Mouse (Mus musculus): ENCODE results near the gene Hsf4. TPM values are rescaled to one million over a fixed set of nuclear protein-coding genes. Genes with fewer than 3 reads are reported as not detected.

Gene Hsf4
- total RNA-seq, 4 experiments from 2014 or later: 2.1 to 4.8 (median 3.3) TPM

GRCm38 (mm10) chr8:105306146-105306691 lies 36.6 kb downstream of the Hsf4 start:
- DNase-seq: no peak

- DNase-seq: no peak
Measured at GRCm38 (mm10) chr8:105307670-105308069, 38.1 kb downstream of the Hsf4 start.

DNA sequence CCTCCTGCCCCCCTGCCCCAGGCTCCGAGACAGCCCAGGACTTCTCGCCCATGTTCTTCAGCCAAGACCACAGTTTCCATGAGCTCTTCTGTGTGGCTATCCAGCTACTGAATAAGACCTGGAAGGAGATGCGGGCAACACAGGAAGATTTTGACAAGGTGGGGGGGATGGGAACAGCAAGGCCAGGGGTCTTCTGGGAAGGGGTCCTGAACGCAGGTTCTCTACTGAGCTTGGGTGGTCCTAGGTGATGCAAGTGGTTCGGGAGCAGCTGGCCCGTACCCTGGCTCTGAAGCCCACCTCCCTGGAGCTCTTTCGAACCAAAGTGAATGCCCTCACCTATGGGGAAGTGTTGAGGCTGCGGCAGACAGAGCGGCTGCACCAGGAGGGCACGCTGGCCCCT lies 38.8 kb downstream of the Hsf4 start:
- no peak for DNase-seq

GRCm38 (mm10) chr8:105309142-105309847 lies 39.7 kb downstream of the Hsf4 start:
- DNase-seq: no peak

DNA sequence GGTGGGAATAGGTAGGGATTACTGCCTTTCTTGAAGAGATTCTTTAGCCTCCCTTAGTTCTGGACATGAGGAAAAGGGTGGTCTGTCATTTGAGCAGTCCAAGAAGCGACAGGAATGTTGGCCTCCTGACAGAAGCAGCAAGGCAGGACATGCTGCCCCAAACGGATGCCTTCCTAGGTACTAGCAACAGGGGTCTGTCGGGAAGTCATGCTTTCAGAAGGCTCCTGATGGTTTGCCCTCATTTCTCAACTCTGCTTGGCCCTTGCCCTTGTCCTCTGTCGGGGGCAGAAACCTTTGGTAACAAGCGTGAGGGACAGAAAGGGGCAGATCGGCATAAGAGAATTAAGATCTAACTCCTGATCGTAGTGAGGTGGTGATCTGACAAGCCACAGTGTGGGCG lies 40.5 kb downstream of the Hsf4 start:
- no peak for DNase-seq

DNA sequence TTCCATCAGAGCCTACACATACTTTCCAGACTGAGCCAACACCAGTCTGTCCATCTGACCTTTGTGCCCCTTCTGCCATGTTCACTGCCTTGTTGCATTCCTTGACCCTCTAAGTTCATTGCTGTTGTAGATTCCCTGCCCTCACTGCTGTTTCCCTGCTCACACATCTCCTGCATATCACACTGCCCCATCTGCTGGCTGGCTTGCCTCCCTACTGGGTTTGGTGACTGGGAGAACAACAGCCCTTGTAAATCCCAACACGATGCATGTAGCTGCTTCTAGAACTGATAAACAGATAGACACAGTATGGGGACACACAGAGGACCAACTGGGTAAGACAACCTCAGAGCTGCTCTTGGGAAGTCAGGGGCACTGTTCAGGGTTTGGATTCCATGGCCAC lies 42.1 kb downstream of the Hsf4 start:
- DNase-seq: no peak

DNA sequence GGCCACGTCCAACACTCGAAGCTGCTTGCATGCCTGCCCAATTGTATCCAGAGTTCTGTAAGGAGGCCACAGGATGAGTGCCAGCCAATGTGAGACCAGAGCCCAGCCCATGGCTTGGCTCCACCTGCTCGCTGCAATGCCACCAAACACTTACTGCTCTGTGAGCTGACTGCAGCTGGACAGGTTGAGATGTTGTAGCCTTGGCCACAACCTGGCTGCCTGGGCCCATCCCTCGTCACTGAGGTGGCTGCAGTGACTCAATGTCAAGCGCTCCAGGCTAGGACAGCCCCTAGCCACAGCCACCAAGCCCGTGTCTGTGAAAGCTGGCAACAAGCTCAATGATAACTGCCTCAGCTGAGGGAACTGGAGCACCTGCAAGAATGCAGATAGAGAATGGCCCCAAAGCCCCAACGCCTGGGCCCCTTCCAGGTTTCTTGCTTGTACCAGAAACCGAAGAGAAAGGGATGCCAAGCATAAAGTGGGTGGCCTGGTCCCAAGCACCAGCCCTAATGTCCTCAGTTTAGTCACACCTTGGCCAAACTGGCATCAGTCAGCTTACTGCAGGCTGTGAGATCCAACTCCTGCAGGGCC lies 43.4 kb downstream of the Hsf4 start:
- no peak for DNase-seq

GRCm38 (mm10) chr8:105313622-105314402 lies 44.2 kb downstream of the Hsf4 start:
- DNase-seq: no peak

DNA sequence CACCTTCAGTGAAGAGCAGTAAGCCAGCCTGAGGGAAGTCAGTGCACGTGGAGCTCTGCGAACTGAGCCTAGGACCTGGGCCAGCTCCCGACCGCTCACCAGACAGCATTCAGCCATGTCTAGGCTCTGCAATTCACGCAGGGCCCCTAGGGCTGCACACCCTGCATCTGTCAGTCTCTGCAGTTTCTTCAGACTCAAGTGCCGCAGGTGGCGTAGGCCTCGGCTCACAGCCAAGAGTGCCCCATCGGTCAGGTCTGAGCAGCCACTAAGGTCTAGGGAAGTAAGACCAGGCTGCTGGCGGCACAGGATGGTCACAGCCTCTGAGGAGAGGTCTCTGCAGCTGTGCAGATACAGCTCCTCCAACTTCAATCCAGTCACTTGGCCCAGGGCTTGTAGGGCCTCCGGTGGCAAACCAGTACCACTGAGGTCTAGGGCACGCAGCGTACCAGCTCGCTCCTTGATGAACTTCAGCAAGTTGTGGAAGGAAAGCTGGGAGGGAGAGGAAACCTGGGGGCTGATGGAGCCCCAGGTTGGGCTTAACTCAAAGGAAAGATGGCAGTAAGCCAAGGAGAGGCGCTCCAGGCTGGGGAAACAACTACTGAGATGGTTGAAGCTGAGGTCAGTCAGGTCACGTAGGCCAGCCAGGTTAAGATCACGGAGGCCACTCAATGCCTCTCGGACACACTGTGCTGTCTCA lies 45.6 kb downstream of the Hsf4 start:
- DNase-seq: no peak

- no peak for DNase-seq
Measured at GRCm38 (mm10) chr8:105317941-105318340, 48.3 kb downstream of the Hsf4 start.

DNA sequence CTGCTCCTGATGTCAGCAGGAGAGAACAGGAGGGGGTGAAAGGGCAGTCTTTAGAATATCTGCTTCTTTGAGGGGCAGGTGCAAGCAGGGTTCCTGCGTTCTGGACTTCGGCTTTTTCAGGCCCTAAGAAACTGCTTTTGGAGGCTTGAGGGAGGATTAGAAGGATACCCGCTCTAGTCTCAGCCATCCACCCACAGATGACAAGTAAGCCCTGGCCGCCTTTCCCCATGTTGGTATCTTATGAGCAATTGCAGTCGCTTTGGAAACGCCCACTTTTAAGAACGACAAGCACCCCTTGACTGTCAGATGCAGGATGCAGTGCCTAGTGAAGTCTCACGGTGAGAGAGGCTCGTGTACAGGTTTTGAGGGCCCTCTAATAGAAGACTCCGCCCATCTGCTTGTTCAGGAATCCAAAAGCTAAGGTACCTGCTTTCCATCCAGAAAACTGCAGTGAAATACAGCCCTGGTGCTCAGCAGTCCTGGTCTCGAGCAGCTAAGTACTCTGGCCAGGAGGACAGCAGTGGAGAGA lies 49.1 kb downstream of the Hsf4 start:
- DNase-seq: no peak

- DNase-seq: no peak
Measured at GRCm38 (mm10) chr8:105323183-105323582, 53.6 kb downstream of the Hsf4 start.

Small RNA genes within 50 kb of the gene (microRNA-seq; reads per million reads assigned to microRNA genes)
- gene Gm27320 (0 reads per million in 2 experiments), gene Mir328 (2,452 to 2,822 reads per million in 2 experiments)

Other genes starting within 250 kb of the Hsf4 start
- gene Ces3a, start 221.2 kb upstream of the Hsf4 start, total RNA-seq (2022): 1 to 10 TPM in 1 of 4 experiments, not detected in 3; 1.6 TPM
- gene Ces3b, start 186.0 kb upstream of the Hsf4 start, total RNA-seq (2022): under 1 TPM in 1 of 4 experiments, not detected in 3; 0.73 TPM
- under 1 TPM in 2 of 4 experiments, not detected in 2; 0.16 to 0.24 TPM for gene Ces4a, start 138.0 kb upstream of the Hsf4 start, total RNA-seq (2022)
- gene Cbfb, start 99.1 kb upstream of the Hsf4 start, total RNA-seq (2022): 100 to 1,000 TPM in 2 of 4 experiments, 10 to 100 TPM in 2; 71.5 to 127 (median 93.2) TPM
- 10 to 100 TPM; 25.0 to 31.8 (median 28.4) TPM for gene D230025D16Rik, start 44.7 kb upstream of the Hsf4 start, total RNA-seq (2022)
- 1 to 10 TPM; 3.5 to 5.9 (median 4.6) TPM for gene B3gnt9, start 14.6 kb upstream of the Hsf4 start, total RNA-seq (2022)
- gene Tradd, start 5.2 kb upstream of the Hsf4 start, total RNA-seq (2022): 10 to 100 TPM; 15.5 to 20.0 (median 19.2) TPM
- gene Fbxl8, start 5.2 kb upstream of the Hsf4 start, total RNA-seq (2022): 1 to 10 TPM; 3.9 to 5.4 (median 4.5) TPM
- gene Nol3, start 6.3 kb downstream of the Hsf4 start, total RNA-seq (2022): 10 to 100 TPM in 1 of 4 experiments, 1 to 10 TPM in 3; 5.5 to 11.7 (median 6.5) TPM
- 1 to 10 TPM; 2.6 to 5.0 (median 4.6) TPM for gene 4931428F04Rik, start 20.1 kb downstream of the Hsf4 start, total RNA-seq (2022)
- gene Exoc3l, start 26.3 kb downstream of the Hsf4 start, total RNA-seq (2022): 10 to 100 TPM; 20.0 to 57.6 (median 36.8) TPM
- 10 to 100 TPM; 39.5 to 53.6 (median 42.0) TPM for gene E2f4, start 27.9 kb downstream of the Hsf4 start, total RNA-seq (2022)
- gene Elmo3, start 35.8 kb downstream of the Hsf4 start, total RNA-seq (2022): 10 to 100 TPM in 2 of 4 experiments, 1 to 10 TPM in 2; 7.0 to 14.0 (median 9.3) TPM
- 10 to 100 TPM in 2 of 4 experiments, 1 to 10 TPM in 2; 3.1 to 14.2 (median 8.5) TPM for gene Lrrc29, start 56.5 kb downstream of the Hsf4 start, total RNA-seq (2022)
- gene Tmem208, start 56.6 kb downstream of the Hsf4 start, total RNA-seq (2022): 10 to 100 TPM; 62.1 to 66.9 (median 65.1) TPM
- gene Fhod1, start 78.2 kb downstream of the Hsf4 start, total RNA-seq (2022): 10 to 100 TPM; 11.8 to 21.9 (median 17.1) TPM
- gene Slc9a5, start 79.0 kb downstream of the Hsf4 start, total RNA-seq (2022): 1 to 10 TPM in 3 of 4 experiments, under 1 TPM in 1; 0.73 to 1.9 (median 1.4) TPM
- 1 to 10 TPM in 2 of 4 experiments, under 1 TPM in 2; 0.42 to 2.7 (median 1.3) TPM for gene Plekhg4, start 103.5 kb downstream of the Hsf4 start, total RNA-seq (2022)
- under 1 TPM in 1 of 4 experiments, not detected in 3; 0.15 TPM for gene Kctd19, start 143.7 kb downstream of the Hsf4 start, total RNA-seq (2022)
- gene Lrrc36, start 143.8 kb downstream of the Hsf4 start, total RNA-seq (2022): 10 to 100 TPM in 1 of 4 experiments, 1 to 10 TPM in 3; 4.1 to 10.1 (median 7.0) TPM
- gene Tppp3, start 201.7 kb downstream of the Hsf4 start, total RNA-seq (2022): 10 to 100 TPM; 28.3 to 40.2 (median 33.0) TPM
- 10 to 100 TPM; 20.6 to 40.1 (median 31.3) TPM for gene Zdhhc1, start 227.1 kb downstream of the Hsf4 start, total RNA-seq (2022)
- gene Hsd11b2, start 249.0 kb downstream of the Hsf4 start, total RNA-seq (2022): under 1 TPM; 0.56 to 0.98 (median 0.82) TPM

All from adrenal gland, adult 8-10 months (tissue).